Mouse (Mus musculus) forebrain, embryonic 13.5 days (tissue): ENCODE measurements around the gene Gli1. TPM values are rescaled to one million over a fixed set of nuclear protein-coding genes. Genes with fewer than 3 reads are reported as not detected.

Experiments used
- ATAC-seq: fragments of 200-750 bp; cut with Nextera tagmentation; 2 replicates; pipeline ENCODE4 v1.8.0; 2017
- H3K27ac ChIP-seq: fragments of 300-500 bp; sonication (generic); 2 replicates; pipeline ENCODE4 v1.5.1; 2015; ENCODE audit warnings: inconsistent platforms, mild to moderate bottlenecking, moderate library complexity
- H3K27me3 ChIP-seq: fragments of 300-500 bp; sonication (generic); 2 replicates; pipeline ENCODE4 v1.6.1; 2015; ENCODE audit warnings: mild to moderate bottlenecking, inconsistent platforms
- H3K36me3 ChIP-seq: fragments of 300-500 bp; sonication (generic); 2 replicates; pipeline ENCODE4 v1.6.1; 2015; ENCODE audit warnings: mild to moderate bottlenecking, inconsistent platforms; ENCODE audit not compliant: poor library complexity, severe bottlenecking
- H3K4me1 ChIP-seq: fragments of 300-500 bp; sonication (generic); 2 replicates; pipeline ENCODE4 v1.6.1; 2015; ENCODE audit warnings: inconsistent platforms
- H3K4me2 ChIP-seq: fragments of 300-500 bp; sonication (generic); 2 replicates; pipeline ENCODE4 v1.6.1; 2015; ENCODE audit warnings: inconsistent platforms, mild to moderate bottlenecking, moderate library complexity
- H3K4me3 ChIP-seq: fragments of 300-500 bp; sonication (generic); 2 replicates; pipeline ENCODE4 v1.5.1; 2015; ENCODE audit warnings: mild to moderate bottlenecking, inconsistent platforms
- H3K9ac ChIP-seq: fragments of 300-500 bp; sonication (generic); 2 replicates; pipeline ENCODE4 v1.6.1; 2015; ENCODE audit warnings: mild to moderate bottlenecking, inconsistent platforms
- H3K9me3 ChIP-seq: fragments of 300-500 bp; sonication (generic); replicated peaks from 2 replicates; pipeline ENCODE4 v1.6.1; 2016; ENCODE audit warnings: inconsistent platforms
- WGBS: fragments of 180-500 bp; shearing (Covaris S2); methylation state at CpG from one replicate; pipeline ENCODE4 v1.1.7; 2015; 5-methylcytosine and 5-hydroxymethylcytosine counted together
- polyA plus RNA-seq: library from polyadenylated mRNA; unstranded; fragments of >200 nt; fragmentation: Nextera tagmentation; extraction: Ambion mirVana; gene quantifications from 2 replicates; pipeline ENCODE4 v1.2.1, GENCODE M21; 2015

Gli1 gene
- polyA plus RNA-seq, 1 experiment from 2014 or later = 1.1 TPM

DNA sequence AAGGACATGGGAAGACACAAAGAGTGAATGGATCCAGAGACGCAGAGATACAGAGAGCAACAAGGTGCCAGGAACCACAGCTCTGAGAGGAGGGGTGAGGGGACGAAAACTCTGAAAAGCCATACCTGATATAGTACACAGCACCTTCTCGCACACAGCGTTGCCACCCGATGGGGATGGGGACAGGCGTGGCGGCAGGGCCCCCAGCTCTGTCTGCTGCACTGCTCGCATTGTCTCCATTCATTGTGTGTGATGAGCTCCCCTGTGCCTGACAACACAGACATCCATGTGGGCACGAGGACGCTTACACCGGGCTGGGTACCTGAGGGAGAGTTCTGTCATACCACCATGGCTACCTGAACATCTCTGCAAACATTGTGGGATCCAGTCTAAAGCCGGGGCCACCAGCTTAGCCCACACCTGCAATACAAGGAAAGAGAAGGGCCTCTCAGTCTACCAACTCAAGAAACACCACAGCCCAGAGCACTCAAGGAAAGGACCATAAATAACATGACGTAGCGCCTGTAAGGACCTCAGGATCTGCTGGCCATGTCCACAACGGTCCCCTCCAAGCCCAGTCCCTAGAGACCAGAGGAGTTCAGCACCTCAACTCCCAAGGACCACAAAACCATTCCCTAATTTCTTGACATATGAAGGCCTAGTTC, 54.4 kb downstream of the Gli1 start:
- H3K27ac ChIP-seq = peak overlapping the region; percentile 98
- peaks cover 50% of the 10 kb centered on the region for H3K36me3 ChIP-seq
- WGBS = 75% methylated on average over 15 of the region's 15 CpGs
- H3K4me2 ChIP-seq = peak overlapping the region; percentile 88
- no peak for ATAC-seq
- H3K4me1 ChIP-seq = peaks cover 65% of the 10 kb centered on the region
- no peaks in the 10 kb centered on the region for H3K27me3 ChIP-seq
- peak overlapping the region; percentile 68 for H3K4me3 ChIP-seq
- no peaks in the 10 kb centered on the region for H3K9me3 ChIP-seq
- H3K9ac ChIP-seq = peak overlapping the region; percentile 86

DNA sequence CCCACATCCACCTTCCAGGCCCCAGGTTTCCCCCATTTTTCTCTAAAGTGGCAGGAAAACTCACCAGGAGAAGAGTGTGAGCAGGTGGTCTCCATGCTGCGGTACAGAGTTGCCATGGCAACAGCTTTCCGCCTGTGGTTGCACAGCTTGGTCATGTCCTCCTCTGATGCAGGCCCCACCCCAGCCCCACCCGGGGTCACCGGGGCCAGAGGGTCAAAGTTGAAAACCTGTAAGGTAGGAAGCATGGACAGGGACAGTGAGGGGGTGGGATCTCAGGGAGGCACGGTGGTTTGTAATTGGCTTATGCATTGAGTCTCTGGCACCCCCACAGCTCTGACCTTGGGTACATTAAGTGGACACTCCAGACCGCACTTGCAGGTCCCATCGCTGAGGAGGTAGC, 55.0 kb downstream of the Gli1 start:
- Histone ChIP-seq H3K4me1 (peaks cover 58% of the 10 kb centered on the region), H3K4me2 (peak overlapping the region; percentile 88), H3K9ac (peak overlapping the region; percentile 86), H3K27ac (0 out of 2 replicates have a peak overlapping the region, but pooled peaks have one; percentile 16), H3K9me3 (no peaks in the 10 kb centered on the region), H3K4me3 (peak overlapping the region; percentile 68), H3K27me3 (no peaks in the 10 kb centered on the region), H3K36me3 (peaks cover 56% of the 10 kb centered on the region)
- WGBS = 43% methylated on average over 7 of the region's 7 CpGs
- ATAC-seq = no peak

DNA sequence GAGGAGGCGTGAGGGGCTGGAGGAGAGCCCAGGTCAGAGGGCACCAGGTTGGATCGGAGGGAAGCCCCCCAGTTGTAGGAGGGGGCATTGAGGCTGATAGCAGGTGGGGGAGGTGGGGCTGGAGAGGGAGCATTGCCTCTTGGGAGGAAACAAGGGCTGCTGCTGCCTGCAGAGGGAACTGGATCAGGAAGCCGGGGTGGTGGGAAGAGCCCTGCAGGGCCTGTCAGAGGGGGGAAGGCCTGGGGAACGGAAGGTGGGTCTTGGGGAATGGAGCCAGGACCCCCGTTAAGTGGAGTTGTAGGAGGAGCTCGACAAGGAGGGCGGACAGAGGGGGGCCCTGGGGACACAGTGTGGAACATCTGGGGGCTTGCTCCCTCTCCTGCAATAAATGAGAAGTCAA, 55.6 kb downstream of the Gli1 start:
- no peaks in the 10 kb centered on the region for H3K9me3 ChIP-seq
- H3K27me3 ChIP-seq = no peaks in the 10 kb centered on the region
- 71% methylated on average over 7 of the region's 7 CpGs for WGBS
- peaks cover 62% of the 10 kb centered on the region for H3K36me3 ChIP-seq
- H3K9ac ChIP-seq = peak overlapping the region; percentile 86
- H3K4me3 ChIP-seq = peak overlapping the region; percentile 68; the same call in 1 of the 2 replicates
- no peak for ATAC-seq
- peaks cover 53% of the 10 kb centered on the region for H3K4me1 ChIP-seq
- H3K4me2 ChIP-seq = peak overlapping the region; percentile 88
- 0 out of 2 replicates have a peak overlapping the region, but pooled peaks have one; percentile 16 for H3K27ac ChIP-seq

DNA sequence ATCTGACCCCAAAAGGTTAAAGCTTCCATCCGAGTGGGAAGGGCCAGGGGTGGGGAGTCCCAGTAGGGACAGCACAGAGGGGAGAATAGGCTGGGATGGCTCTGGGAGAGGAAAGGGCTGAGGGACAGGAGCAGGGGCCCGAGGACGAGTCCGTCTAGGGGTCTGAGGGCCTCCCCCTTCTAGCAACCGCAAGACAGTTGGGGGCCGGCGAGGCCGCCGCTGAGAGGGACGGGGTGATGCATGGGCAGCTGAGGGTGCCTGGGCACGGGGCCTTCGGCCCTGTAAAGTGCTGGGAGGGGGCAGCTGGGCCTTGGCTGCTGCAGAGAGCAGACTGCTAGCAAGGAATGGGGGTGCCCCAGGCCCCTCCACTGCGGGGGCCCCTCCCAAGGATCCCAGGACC, 56.1 kb downstream of the Gli1 start:
- 70% methylated on average over 11 of the region's 13 CpGs for WGBS
- Histone ChIP-seq H3K9me3 (no peaks in the 10 kb centered on the region), H3K27me3 (no peaks in the 10 kb centered on the region), H3K36me3 (peaks cover 67% of the 10 kb centered on the region), H3K27ac (peak overlapping the region; percentile 48), H3K9ac (peak overlapping the region; percentile 45), H3K4me3 (no peak overlapping the region), H3K4me1 (peaks cover 50% of the 10 kb centered on the region), H3K4me2 (no peak overlapping the region)
- no peak for ATAC-seq

GRCm38 (mm10) chr10:127284724-127285500, 56.9 kb downstream of the Gli1 start:
- H3K27me3 ChIP-seq = no peaks in the 10 kb centered on the region
- no peak overlapping the region for H3K4me2 ChIP-seq
- peak overlapping the region; percentile 45; the same call in 1 of the 2 replicates for H3K9ac ChIP-seq
- H3K4me1 ChIP-seq = peaks cover 48% of the 10 kb centered on the region
- no peak for ATAC-seq
- no peak overlapping the region for H3K4me3 ChIP-seq
- WGBS = 77% methylated on average over 11 of the region's 11 CpGs
- peaks cover 75% of the 10 kb centered on the region for H3K36me3 ChIP-seq
- no peaks in the 10 kb centered on the region for H3K9me3 ChIP-seq
- H3K27ac ChIP-seq = no peak overlapping the region

- peaks cover 40% of the 10 kb centered on the region for H3K4me1 ChIP-seq
- WGBS = 94% methylated on average over 7 of the region's 7 CpGs
- no peak overlapping the region for H3K9ac ChIP-seq
- no peak overlapping the region for H3K4me3 ChIP-seq
- H3K36me3 ChIP-seq = peaks cover 81% of the 10 kb centered on the region
- no peak overlapping the region; the same call in 1 of the 2 replicates for H3K27ac ChIP-seq
- H3K9me3 ChIP-seq = no peaks in the 10 kb centered on the region
- ATAC-seq = no peak
- no peak overlapping the region for H3K4me2 ChIP-seq
- no peaks in the 10 kb centered on the region for H3K27me3 ChIP-seq
These were observed 57.6 kb downstream of the Gli1 start for GRCm38 (mm10) chr10:127284105-127284622.

- no peaks in the 10 kb centered on the region for H3K27me3 ChIP-seq
- H3K4me2 ChIP-seq = no peak overlapping the region
- H3K9me3 ChIP-seq = no peaks in the 10 kb centered on the region
- 90% methylated on average over 13 of the region's 13 CpGs for WGBS
- no peak overlapping the region for H3K27ac ChIP-seq
- peaks cover 34% of the 10 kb centered on the region for H3K4me1 ChIP-seq
- ATAC-seq = no peak
- H3K36me3 ChIP-seq = peaks cover 94% of the 10 kb centered on the region
- H3K9ac ChIP-seq = no peak overlapping the region
- H3K4me3 ChIP-seq = no peak overlapping the region
These were observed 59.1 kb downstream of the Gli1 start for GRCm38 (mm10) chr10:127282620-127283215.

DNA sequence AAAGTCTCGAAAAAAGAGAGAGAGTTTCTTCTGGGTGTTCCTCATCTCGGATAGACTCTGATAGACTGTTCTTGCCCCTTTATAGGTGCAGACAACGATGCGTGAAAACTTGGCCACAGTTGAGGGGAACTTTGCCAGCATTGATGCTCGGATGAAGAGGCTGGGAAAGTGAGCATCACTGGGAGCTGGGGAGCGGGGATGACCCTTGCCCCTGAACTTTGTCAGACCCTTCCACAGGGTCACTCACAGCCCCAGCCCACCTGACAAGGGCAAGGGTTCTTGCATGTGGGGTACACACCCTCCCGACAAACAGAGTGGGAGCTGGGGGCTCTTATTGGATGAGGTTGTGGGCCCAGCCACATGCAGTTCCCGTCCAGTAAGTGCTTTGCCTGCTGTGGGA, 60.5 kb downstream of the Gli1 start:
- H3K4me3 ChIP-seq = no peak overlapping the region
- no peak overlapping the region for H3K9ac ChIP-seq
- no peaks in the 10 kb centered on the region for H3K27me3 ChIP-seq
- 85% methylated on average over 8 of the region's 8 CpGs for WGBS
- H3K27ac ChIP-seq = no peak overlapping the region
- H3K4me1 ChIP-seq = peaks cover 20% of the 10 kb centered on the region
- peaks cover 98% of the 10 kb centered on the region for H3K36me3 ChIP-seq
- no peaks in the 10 kb centered on the region for H3K9me3 ChIP-seq
- no peak overlapping the region for H3K4me2 ChIP-seq
- ATAC-seq = no peak

Other genes starting within 250 kb of the Gli1 start
- gene Os9, start 220.8 kb downstream of the Gli1 start, polyA plus RNA-seq = 94.8 and 101 TPM in 2 replicates
- 15.7 and 16.7 TPM in 2 replicates for gene B4galnt1, start 176.7 kb downstream of the Gli1 start, polyA plus RNA-seq
- 0.93 and 1.1 TPM in 2 replicates for gene Slc26a10, start 161.3 kb downstream of the Gli1 start, polyA plus RNA-seq
- 24.3 and 25.8 TPM in 2 replicates for gene Arhgef25, start 151.9 kb downstream of the Gli1 start, polyA plus RNA-seq
- 150 and 155 TPM in 2 replicates for gene Dtx3, start 146.2 kb downstream of the Gli1 start, polyA plus RNA-seq
- 18.8 and 19.5 TPM in 2 replicates for gene Pip4k2c, start 130.4 kb downstream of the Gli1 start, polyA plus RNA-seq
- gene Kif5a, start 78.6 kb downstream of the Gli1 start, polyA plus RNA-seq = 45.4 and 47.6 TPM in 2 replicates
- 262 and 282 TPM in 2 replicates for gene Dctn2, start 75.6 kb downstream of the Gli1 start, polyA plus RNA-seq
- gene Mbd6, start 53.0 kb downstream of the Gli1 start, polyA plus RNA-seq = 13.6 and 16.7 TPM in 2 replicates
- 137 and 138 TPM in 2 replicates for gene Mars, start 30.2 kb downstream of the Gli1 start, polyA plus RNA-seq
- 0.39 and 0.72 TPM in 2 replicates for gene Arhgap9, start 20.0 kb downstream of the Gli1 start, polyA plus RNA-seq
- gene Inhbe, start 12.4 kb upstream of the Gli1 start, polyA plus RNA-seq = 0.03 and 0.06 TPM in 2 replicates
- not detected in 2 replicates for gene Inhbc, start 28.5 kb upstream of the Gli1 start, polyA plus RNA-seq
- gene R3hdm2, start 38.4 kb upstream of the Gli1 start, polyA plus RNA-seq = 35.7 and 39.3 TPM in 2 replicates
- 1.0 and 1.1 TPM in 2 replicates for gene Stac3, start 159.7 kb upstream of the Gli1 start, polyA plus RNA-seq
- gene Ndufa4l2, start 173.0 kb upstream of the Gli1 start, polyA plus RNA-seq = 11.9 and 12.8 TPM in 2 replicates
- 89.6 and 91.5 TPM in 2 replicates for gene Shmt2, start 180.5 kb upstream of the Gli1 start, polyA plus RNA-seq
- 36.8 and 50.7 TPM in 2 replicates for gene Nxph4, start 192.6 kb upstream of the Gli1 start, polyA plus RNA-seq